In the genomic region with DNA sequence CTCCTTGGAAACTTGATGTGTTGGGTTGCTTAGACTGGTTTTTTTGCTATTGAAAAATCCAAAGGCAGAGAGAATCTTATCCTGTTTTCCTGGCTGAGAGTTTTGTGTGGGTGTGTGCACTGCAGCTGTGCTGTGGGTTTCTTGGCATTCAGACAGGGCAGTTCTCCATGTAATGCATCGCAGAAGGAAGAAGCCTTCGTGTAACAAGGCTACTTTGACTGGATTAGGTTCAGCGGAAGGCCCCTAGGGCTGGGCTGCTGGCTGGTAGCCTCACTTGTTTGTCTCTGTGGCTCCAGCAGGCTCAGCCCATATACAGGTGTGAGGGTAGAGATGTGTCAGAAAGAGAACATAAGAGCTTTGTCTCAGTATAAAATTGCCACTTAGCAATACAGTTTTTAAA, we compare ENCODE assay signal across 9 mouse cellular contexts.
A peak's percentile ranks its signal among the peaks of the same experiment; 100 is the strongest.
DNase-seq lines count a peak whose midpoint lies in the region; ATAC-seq lines count a peak whose summit lies in the region.
"Had no signal": no experiment of that assay in that cellular context is flagged by ENCODE, and none has a peak within 500 bp of the region (broad histone marks: within the 10 kb centered on the region; RNA-seq: fewer than 3 reads in every experiment).

No protein-coding gene starts in this region.

- 32% methylated on average over 3 of the region's 3 CpGs for WGBS in limb, embryonic 13.5 days
- 92% methylated on average over 3 of the region's 3 CpGs for WGBS in limb, embryonic 10.5 days
- WGBS in hindbrain, embryonic 16.5 days: 27% methylated on average over 3 of the region's 3 CpGs

- no peaks in the 10 kb centered on the region for H3K27me3 ChIP-seq in limb, embryonic 13.5 days
- H3K27me3 ChIP-seq in limb, embryonic 10.5 days (ENCODE audit: low read depth, poor library complexity, severe bottlenecking): no peaks in the 10 kb centered on the region
- no peaks in the 10 kb centered on the region for H3K27me3 ChIP-seq in hindbrain, embryonic 16.5 days (replicated peaks; ENCODE audit: control insufficient read depth, insufficient read depth, low read length)
- H3K27me3 ChIP-seq: liver, embryonic 15.5 days had no signal

- no peak overlapping the region for H3K27ac ChIP-seq in limb, embryonic 13.5 days
- H3K27ac ChIP-seq in limb, embryonic 10.5 days: no peak overlapping the region
- H3K27ac ChIP-seq in hindbrain, embryonic 16.5 days (ENCODE audit: low read depth, low read length): no peak overlapping the region
- H3K27ac ChIP-seq: liver, embryonic 15.5 days had no signal

- no peak overlapping the region for H3K4me2 ChIP-seq in limb, embryonic 13.5 days (replicated peaks)
- no peak overlapping the region for H3K4me2 ChIP-seq in hindbrain, embryonic 16.5 days (ENCODE audit: low read length)
- H3K4me2 ChIP-seq: liver, embryonic 15.5 days had no signal

- peaks cover 8% of the 10 kb centered on the region; the same call in 1 of the 2 replicates for H3K36me3 ChIP-seq in limb, embryonic 13.5 days
- H3K36me3 ChIP-seq in limb, embryonic 10.5 days: peaks cover 3% of the 10 kb centered on the region; the same call in 1 of the 2 replicates
- H3K36me3 ChIP-seq in hindbrain, embryonic 16.5 days (ENCODE audit: control insufficient read depth, insufficient read depth, low read length): no peaks in the 10 kb centered on the region

- no peak overlapping the region for H3K9ac ChIP-seq in limb, embryonic 13.5 days
- no peak overlapping the region for H3K9ac ChIP-seq in hindbrain, embryonic 16.5 days (ENCODE audit: low read depth, low read length)
- H3K9ac ChIP-seq: liver, embryonic 15.5 days had no signal

- peak; percentile 59; the same call in 1 of the 2 replicates for ATAC-seq in limb, embryonic 13.5 days (ENCODE audit: low FRiP score, low read depth)
- ATAC-seq in hindbrain, embryonic 16.5 days: peak; percentile 88

- no peak for DNase-seq in limb, embryonic 10.5 days (ENCODE audit: low spot score)
- DNase-seq in fat pad, adult 2 months (ENCODE audit: extremely low read depth, low read depth, low spot score): peak; percentile 40
- DNase-seq in lung, postnatal 14 days: peak; percentile 14
- peak; percentile 72 for DNase-seq in skeletal muscle tissue, adult 2 months (ENCODE audit: low read depth, low spot score)
- no peak for DNase-seq in adrenal gland, postnatal 4 days (ENCODE audit: low spot score in 2 of 2)
- DNase-seq in retina, postnatal 1 day: no peak

- H3K4me3 ChIP-seq in limb, embryonic 13.5 days: no peak overlapping the region
- no peak overlapping the region for H3K4me3 ChIP-seq in limb, embryonic 10.5 days
- no peak overlapping the region for H3K4me3 ChIP-seq in hindbrain, embryonic 16.5 days (ENCODE audit: low read length)
- H3K4me3 ChIP-seq: liver, embryonic 15.5 days had no signal

- no peaks in the 10 kb centered on the region for H3K9me3 ChIP-seq in limb, embryonic 13.5 days
- H3K9me3 ChIP-seq in limb, embryonic 10.5 days (replicated peaks): no peaks in the 10 kb centered on the region
- no peaks in the 10 kb centered on the region for H3K9me3 ChIP-seq in hindbrain, embryonic 16.5 days (ENCODE audit: control insufficient read depth, low read length)
- H3K9me3 ChIP-seq: liver, embryonic 15.5 days had no signal

- peaks cover 22% of the 10 kb centered on the region for H3K4me1 ChIP-seq in limb, embryonic 13.5 days
- H3K4me1 ChIP-seq in limb, embryonic 10.5 days: 0 out of 2 replicates have a peak, but pooled peaks cover 2% of the 10 kb centered on the region
- H3K4me1 ChIP-seq in hindbrain, embryonic 16.5 days (ENCODE audit: control insufficient read depth, insufficient read depth, low read depth, low read length): peaks cover 7% of the 10 kb centered on the region; the same call in 1 of the 2 replicates
- H3K4me1 ChIP-seq: liver, embryonic 15.5 days had no signal

Comparison
In these comparisons a context has a peak if more than half of its experiments do, and no peak if none do; other contexts are left out.
1. DNase-seq: peak in fat pad, adult 2 months (single experiment), lung, postnatal 14 days (single experiment) and skeletal muscle tissue, adult 2 months (single experiment); none in limb, embryonic 10.5 days (single experiment), adrenal gland, postnatal 4 days (0 of 2) and retina, postnatal 1 day (single experiment).